Mouse (Mus musculus) heart, adult 2 months (tissue): ENCODE measurements at regions not wholly inside any gene's neighbourhood (a gene's known extent, or its start where the extent isn't known, plus 50 kb on each side); places are given as distances from the start of the nearest gene placed in this dataset.

ENCODE experiments used
- CTCF ChIP-seq: fragments of 200-600 bp; IDR thresholded peaks from 2 replicates; pipeline ENCODE4 v1.8.1; 2022; ENCODE audit warnings: antibody characterized with exemption, mild to moderate bottlenecking, moderate library complexity
- EP300 ChIP-seq: fragments of 200-500 bp; IDR thresholded peaks from 2 replicates; pipeline ENCODE4 v1.6.1; 2011; ENCODE audit warnings: low read depth, low read length, control low read depth; ENCODE audit not compliant: insufficient read depth
- POLR2A ChIP-seq: fragments of 200-500 bp; IDR thresholded peaks from 2 replicates; pipeline ENCODE4 v1.6.1; 2011; ENCODE audit warnings: mild to moderate bottlenecking, low read depth, low read length, control low read depth; ENCODE audit not compliant: insufficient read depth

DNA sequence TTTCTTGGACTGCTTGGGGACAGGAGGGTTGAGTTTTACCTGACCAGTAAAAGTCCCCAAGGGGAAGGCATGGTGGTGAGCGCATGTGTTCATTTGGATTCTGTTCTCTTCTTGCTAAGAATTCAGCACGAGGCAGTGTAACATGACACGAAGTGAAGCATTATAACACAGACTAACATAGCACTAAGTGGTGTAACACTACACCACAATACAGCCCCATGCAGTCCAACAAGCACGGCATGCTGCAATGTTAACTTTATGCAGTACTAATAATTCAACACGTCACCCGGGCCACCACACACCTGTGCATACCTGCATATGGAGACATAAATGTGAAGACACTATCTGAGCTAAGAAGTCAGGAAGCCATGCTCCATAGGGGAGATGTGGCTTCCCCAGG is 219.2 kb downstream of the Gadd45g start:
- TF ChIP-seq CTCF (no peak), EP300 (no peak), POLR2A (no peak)
